Mouse (Mus musculus) cerebral cortex, adult 2 months (tissue): Measurements from ENCODE around the gene Hpcal1.

Experiments used
- WGBS: fragments of 180-500 bp; shearing (Covaris S2); methylation state at CpG from one replicate; pipeline ENCODE4 v1.1.7; 2018; 5-methylcytosine and 5-hydroxymethylcytosine counted together

Hpcal1 gene

DNA sequence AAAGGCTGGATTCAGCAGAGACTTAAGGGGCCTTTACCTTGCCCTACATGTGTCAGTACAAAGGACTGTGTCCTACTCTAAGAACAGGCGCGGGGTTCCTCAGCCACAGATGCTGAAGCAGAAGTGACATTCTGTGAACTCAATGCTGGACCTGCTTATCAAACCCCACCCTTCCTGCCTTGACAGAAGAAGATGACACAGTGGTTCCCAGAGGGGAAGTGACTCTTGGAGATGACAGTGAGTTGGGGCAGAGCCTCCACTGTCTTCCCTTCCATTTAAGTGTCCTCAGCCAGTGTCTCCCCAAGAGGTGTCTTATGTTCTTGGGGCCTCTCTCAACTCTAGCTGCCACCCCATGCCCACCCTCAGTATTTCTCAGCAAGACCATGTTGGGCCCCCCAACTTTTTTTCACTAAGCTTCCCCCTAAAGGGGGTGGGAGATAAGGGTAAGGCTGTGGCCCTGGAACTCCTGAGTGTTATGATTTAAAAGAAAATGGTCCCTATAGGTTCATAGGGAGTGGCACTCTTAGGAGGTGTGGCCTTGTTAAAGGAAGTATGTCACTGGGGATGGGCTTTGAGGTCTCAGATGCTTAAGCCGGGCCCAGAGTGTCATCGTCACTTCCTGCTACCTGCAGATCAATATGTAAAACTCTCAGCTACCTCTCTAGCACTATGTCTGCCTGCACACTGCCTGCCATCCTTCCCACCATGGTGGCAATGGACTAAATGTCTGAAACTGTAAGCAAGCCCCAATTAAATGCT lies 25.2 kb downstream of the Hpcal1 start:
- 92% methylated on average over 4 of the region's 4 CpGs for WGBS

- WGBS, result 97% methylated on average over 1 of the region's 1 CpGs
These were observed 26.6 kb downstream of the Hpcal1 start for GRCm38 (mm10) chr12:17717257-17717656.

- WGBS, result 50% methylated on average over 6 of the region's 6 CpGs
These were observed 27.5 kb downstream of the Hpcal1 start for GRCm38 (mm10) chr12:17718146-17718545.

GRCm38 (mm10) chr12:17722452-17723181 lies 32.0 kb downstream of the Hpcal1 start:
- WGBS, result 94% methylated on average over 13 of the region's 13 CpGs

DNA sequence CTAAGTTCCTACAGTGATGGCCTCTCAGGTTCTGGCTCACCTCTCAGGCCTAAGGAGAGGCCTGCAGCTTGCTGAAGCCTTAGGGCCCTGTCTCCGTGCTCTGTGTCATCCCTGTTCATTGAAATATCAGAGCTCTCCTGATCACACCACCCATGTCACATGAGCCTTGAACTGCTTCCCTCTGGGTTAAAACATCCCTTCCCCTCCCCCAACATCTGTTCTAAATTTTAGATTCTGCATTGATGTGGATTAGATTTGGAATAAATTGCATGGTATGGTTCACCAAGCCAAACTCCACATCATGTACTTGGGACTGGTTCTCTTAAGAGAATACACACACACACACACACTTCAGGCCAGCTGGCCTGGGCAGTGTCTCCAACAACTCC lies 32.5 kb downstream of the Hpcal1 start:
- WGBS, result 89% methylated on average over 1 of the region's 1 CpGs

- WGBS, result 87% methylated on average over 6 of the region's 6 CpGs
These were observed 33.3 kb downstream of the Hpcal1 start for GRCm38 (mm10) chr12:17723999-17724398.

GRCm38 (mm10) chr12:17724412-17725090 lies 33.9 kb downstream of the Hpcal1 start:
- 71% methylated on average over 3 of the region's 3 CpGs for WGBS

GRCm38 (mm10) chr12:17725592-17725991 lies 34.9 kb downstream of the Hpcal1 start:
- 94% methylated on average over 6 of the region's 6 CpGs for WGBS

GRCm38 (mm10) chr12:17726576-17727320 lies 36.1 kb downstream of the Hpcal1 start:
- 63% methylated on average over 10 of the region's 10 CpGs for WGBS

DNA sequence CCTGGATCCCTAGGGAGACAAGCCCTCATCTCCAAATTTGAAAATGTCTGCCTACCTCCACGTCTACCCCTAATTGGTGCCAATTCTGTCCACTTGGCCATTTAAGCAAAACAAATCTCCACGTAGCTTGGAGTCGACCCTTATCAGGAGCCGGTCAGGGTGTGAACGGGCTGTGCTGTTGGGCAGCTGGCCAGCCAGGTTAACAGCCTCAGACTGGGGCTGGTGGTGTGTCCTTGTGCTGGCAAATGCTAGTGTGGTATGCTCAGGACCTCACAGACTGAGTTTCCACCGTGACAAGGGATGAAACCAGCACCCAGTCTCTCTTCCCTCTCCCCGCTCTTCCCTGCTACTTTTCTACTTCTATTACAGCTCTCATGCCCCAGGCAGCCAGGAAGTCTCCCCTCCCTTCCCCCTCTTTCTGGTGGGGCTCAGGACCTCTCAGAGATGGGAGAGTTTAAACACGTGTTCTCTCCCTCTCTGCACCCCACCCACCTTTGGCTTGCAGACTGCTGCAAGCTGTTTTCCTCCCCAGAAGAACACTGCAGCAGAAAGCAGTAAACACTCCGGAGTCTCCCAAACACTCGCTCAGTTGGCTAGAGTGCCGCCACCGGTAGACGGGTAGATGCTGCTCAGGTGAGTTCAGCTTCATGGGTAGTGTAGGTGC lies 37.2 kb downstream of the Hpcal1 start:
- 64% methylated on average over 13 of the region's 13 CpGs for WGBS

DNA sequence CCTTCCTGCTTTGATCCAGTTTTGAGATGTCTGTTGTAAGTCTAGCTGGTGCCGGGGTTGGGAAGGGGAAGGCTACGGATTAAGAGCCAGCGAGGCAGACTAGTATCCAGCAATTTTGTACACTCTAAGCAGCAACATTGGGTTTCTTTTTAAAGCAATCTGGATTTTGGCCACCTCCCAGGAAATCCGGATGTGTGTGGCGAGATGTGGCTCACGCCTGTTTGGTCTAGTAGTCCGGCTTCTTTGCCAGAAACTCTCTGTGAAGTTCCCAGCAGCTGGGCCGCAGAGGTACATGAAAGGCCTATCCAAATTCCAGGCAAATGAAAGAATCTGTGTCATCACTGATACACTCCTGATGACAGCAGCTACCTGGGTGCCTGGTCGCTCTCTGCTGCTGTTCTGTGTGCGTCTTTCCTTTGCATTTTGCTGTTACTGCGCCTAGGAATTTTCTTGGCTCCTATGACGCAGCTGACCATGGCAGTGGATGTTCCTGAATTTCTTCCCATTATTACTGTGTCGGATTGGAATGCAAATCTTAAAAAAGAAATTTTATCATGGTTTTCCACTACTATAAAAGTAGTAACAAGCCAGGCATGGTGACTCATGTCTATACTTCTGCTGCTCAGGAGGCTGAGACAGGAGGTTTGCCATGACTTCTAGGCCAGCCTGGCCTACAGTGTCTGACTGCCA lies 38.7 kb downstream of the Hpcal1 start:
- 45% methylated on average over 13 of the region's 13 CpGs for WGBS

GRCm38 (mm10) chr12:17732006-17732405 lies 41.4 kb downstream of the Hpcal1 start:
- 95% methylated on average over 7 of the region's 7 CpGs for WGBS

GRCm38 (mm10) chr12:17732546-17732945 lies 41.9 kb downstream of the Hpcal1 start:
- 94% methylated on average over 4 of the region's 4 CpGs for WGBS

GRCm38 (mm10) chr12:17733114-17733904 lies 42.7 kb downstream of the Hpcal1 start:
- 83% methylated on average over 6 of the region's 6 CpGs for WGBS

GRCm38 (mm10) chr12:17736396-17736795 lies 45.7 kb downstream of the Hpcal1 start:
- 84% methylated on average over 6 of the region's 6 CpGs for WGBS

DNA sequence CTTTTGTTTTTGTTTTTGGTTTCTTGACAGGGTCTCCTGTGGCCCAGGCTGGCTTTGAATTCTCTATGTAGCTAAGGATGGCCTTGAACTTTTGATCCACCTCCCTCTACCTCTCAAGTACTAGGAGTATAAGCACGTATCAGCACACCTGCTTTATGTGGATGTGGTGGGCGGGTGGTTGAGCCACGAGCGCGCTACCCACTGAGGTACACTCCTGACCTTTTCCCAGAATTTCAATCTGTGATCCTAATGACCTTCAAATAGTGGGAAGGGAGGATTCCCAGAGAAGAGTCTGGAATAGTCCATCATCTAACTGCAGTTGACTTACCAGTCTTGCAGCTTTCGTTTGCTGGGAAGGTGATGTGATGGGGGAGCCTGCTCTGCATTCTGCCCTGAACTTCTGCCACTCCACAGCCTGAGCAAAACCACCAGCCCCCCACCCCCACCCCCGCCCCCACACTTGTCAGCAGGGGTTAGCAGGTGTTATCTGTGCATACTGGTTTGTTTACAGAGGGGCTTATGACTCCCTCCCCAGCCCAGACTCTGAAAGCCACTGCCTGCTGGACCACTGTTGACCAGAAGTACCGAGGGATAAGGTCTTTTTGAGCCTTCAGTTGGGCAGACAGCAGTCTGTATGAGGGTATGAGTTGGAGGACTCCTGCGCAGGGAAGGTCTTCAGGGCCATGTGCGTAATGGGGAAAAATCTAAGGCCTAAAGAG lies 46.4 kb downstream of the Hpcal1 start:
- WGBS, result 93% methylated on average over 10 of the region's 10 CpGs

GRCm38 (mm10) chr12:17737808-17738207 lies 47.2 kb downstream of the Hpcal1 start:
- 94% methylated on average over 3 of the region's 3 CpGs for WGBS

DNA sequence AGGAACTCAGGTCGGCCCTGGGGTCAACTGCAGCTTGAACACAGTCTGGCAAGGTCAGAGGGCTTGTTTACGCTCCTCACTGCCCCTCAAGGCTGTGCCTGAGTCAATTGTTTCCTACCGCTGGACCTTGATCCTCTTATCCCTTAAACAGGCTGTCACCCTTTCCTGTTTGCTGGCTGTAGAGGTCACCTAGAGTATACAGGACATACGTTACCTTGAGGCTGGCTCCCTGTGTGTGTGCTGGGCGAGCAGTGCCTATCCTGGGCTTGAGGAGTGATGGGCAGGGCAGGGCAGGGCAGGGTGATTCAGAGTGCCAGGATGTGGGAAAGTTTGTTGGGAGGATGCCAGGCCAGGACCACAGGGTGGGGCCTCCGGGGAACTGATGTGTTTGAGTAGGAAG lies 47.8 kb downstream of the Hpcal1 start:
- 78% methylated on average over 6 of the region's 6 CpGs for WGBS

- 91% methylated on average over 1 of the region's 1 CpGs for WGBS
These were observed 49.6 kb downstream of the Hpcal1 start for GRCm38 (mm10) chr12:17740226-17740625.
